19 mouse cellular contexts compared by ENCODE assay signal in the genomic region with DNA sequence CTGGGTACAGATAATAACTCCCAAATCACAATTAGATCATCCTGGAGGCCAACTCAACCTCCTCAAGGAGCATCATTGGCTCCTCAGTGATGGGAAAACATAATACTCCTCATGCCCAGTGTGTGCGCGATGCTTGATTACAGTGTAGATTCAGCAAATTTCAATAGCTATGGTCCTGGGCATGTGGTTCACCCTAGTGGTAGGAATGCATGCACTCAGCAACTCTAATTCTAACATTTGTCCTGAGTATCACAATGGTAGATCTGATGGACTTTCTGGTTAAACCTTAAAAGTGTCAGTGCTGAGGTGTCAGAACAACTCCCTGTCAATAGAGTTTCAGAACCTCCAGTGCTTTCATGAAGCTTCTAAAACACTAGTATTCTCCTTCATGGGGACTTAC.
DNase-seq lines count a peak whose midpoint lies in the region; ATAC-seq and TF ChIP-seq lines count a peak whose summit lies in the region.
"Had no signal": no experiment of that assay in that cellular context is flagged by ENCODE, and none has a peak within 500 bp of the region (broad histone marks: within the 10 kb centered on the region; RNA-seq: fewer than 3 reads in every experiment).

No protein-coding gene starts in this region.

- H3K36me3 ChIP-seq in heart, adult 2 months (ENCODE audit: control insufficient read depth, insufficient read depth, low read length) = no peaks in the 10 kb centered on the region
- no peaks in the 10 kb centered on the region for H3K36me3 ChIP-seq in heart, embryonic 12.5 days
- H3K36me3 ChIP-seq in kidney, postnatal 0 days (ENCODE audit: insufficient read depth, low read length) = no peaks in the 10 kb centered on the region
- no peaks in the 10 kb centered on the region for H3K36me3 ChIP-seq in E14TG2a.4 (ENCODE audit: insufficient read depth, low read length)
- H3K36me3 ChIP-seq: embryonic facial prominence, embryonic 12.5 days; hindbrain, embryonic 12.5 days; lung, embryonic 15.5 days; midbrain, embryonic 10.5 days; stomach, embryonic 15.5 days had no signal

- no peaks in the 10 kb centered on the region for H3K4me1 ChIP-seq in heart, adult 2 months (ENCODE audit: control insufficient read depth, insufficient read depth, low read length)
- H3K4me1 ChIP-seq in heart, embryonic 12.5 days (replicated peaks) = no peaks in the 10 kb centered on the region
- H3K4me1 ChIP-seq in kidney, postnatal 0 days (replicated peaks; ENCODE audit: insufficient read depth, low read length) = no peaks in the 10 kb centered on the region
- H3K4me1 ChIP-seq in E14TG2a.4 (replicated peaks; ENCODE audit: low read depth, low read length) = no peaks in the 10 kb centered on the region
- H3K4me1 ChIP-seq: embryonic facial prominence, embryonic 12.5 days; forebrain, embryonic 13.5 days; hindbrain, embryonic 12.5 days; lung, embryonic 15.5 days; midbrain, embryonic 10.5 days; stomach, embryonic 15.5 days had no signal

- no peak for TF ChIP-seq POLR2A in heart, adult 2 months (IDR thresholded peaks at IDR 0.05; ENCODE audit: insufficient read depth, low read depth, low read length)

- H3K9ac ChIP-seq in heart, adult 2 months (ENCODE audit: low read depth, low read length) = no peak overlapping the region
- H3K9ac ChIP-seq in heart, embryonic 12.5 days = no peak overlapping the region
- H3K9ac ChIP-seq in kidney, postnatal 0 days (ENCODE audit: low read depth, low read length) = no peak overlapping the region
- H3K9ac ChIP-seq: embryonic facial prominence, embryonic 12.5 days; forebrain, embryonic 13.5 days; hindbrain, embryonic 12.5 days; lung, embryonic 15.5 days; stomach, embryonic 15.5 days had no signal

- no peak overlapping the region for H3K4me2 ChIP-seq in heart, embryonic 12.5 days
- no peak overlapping the region for H3K4me2 ChIP-seq in kidney, postnatal 0 days (ENCODE audit: low read length)
- H3K4me2 ChIP-seq: embryonic facial prominence, embryonic 12.5 days; forebrain, embryonic 13.5 days; hindbrain, embryonic 12.5 days; lung, embryonic 15.5 days; stomach, embryonic 15.5 days had no signal

- no peak overlapping the region for H3K4me3 ChIP-seq in heart, adult 2 months
- H3K4me3 ChIP-seq in heart, embryonic 12.5 days = no peak overlapping the region
- no peak overlapping the region for H3K4me3 ChIP-seq in kidney, postnatal 0 days (replicated peaks; ENCODE audit: low read depth, low read length)
- H3K4me3 ChIP-seq in E14TG2a.4 (replicated peaks; ENCODE audit: low read length) = no peak overlapping the region
- H3K4me3 ChIP-seq: embryonic facial prominence, embryonic 12.5 days; erythroblast, embryonic 14.5 days; forebrain, embryonic 13.5 days; hindbrain, embryonic 12.5 days; lung, embryonic 15.5 days; midbrain, embryonic 10.5 days; stomach, embryonic 15.5 days had no signal

- 98% methylated on average over 2 of the region's 2 CpGs for WGBS in heart, adult 2 months
- WGBS in heart, embryonic 12.5 days = 92% methylated on average over 2 of the region's 2 CpGs
- WGBS in kidney, postnatal 0 days = 84% methylated on average over 2 of the region's 2 CpGs

- TF ChIP-seq EP300 in heart, adult 2 months (IDR thresholded peaks at IDR 0.05; ENCODE audit: insufficient read depth, low read depth, low read length) = no peak

- TF ChIP-seq CTCF in heart, adult 2 months (IDR thresholded peaks at IDR 0.05) = 0 out of 2 replicates have a peak, but pooled peaks have one; percentile 20
- TF ChIP-seq CTCF in kidney, postnatal 0 days (IDR thresholded peaks at IDR 0.05; ENCODE audit: low read depth) = peak; percentile 59
- TF ChIP-seq CTCF in E14TG2a.4 (conservative IDR thresholded peaks at IDR 0.05; ENCODE audit: low read length) = peak; percentile 31

- H3K79me2 ChIP-seq in heart, adult 2 months (replicated peaks; ENCODE audit: control insufficient read depth, insufficient read depth, low read length) = no peaks in the 10 kb centered on the region

- H3K9me3 ChIP-seq in heart, embryonic 12.5 days (replicated peaks) = no peaks in the 10 kb centered on the region
- no peaks in the 10 kb centered on the region for H3K9me3 ChIP-seq in kidney, postnatal 0 days (replicated peaks; ENCODE audit: low read length)
- no peaks in the 10 kb centered on the region for H3K9me3 ChIP-seq in E14TG2a.4 (ENCODE audit: low read length)
- H3K9me3 ChIP-seq: embryonic facial prominence, embryonic 12.5 days; forebrain, embryonic 13.5 days; hindbrain, embryonic 12.5 days; lung, embryonic 15.5 days; midbrain, embryonic 10.5 days; stomach, embryonic 15.5 days had no signal

- ATAC-seq in heart, embryonic 12.5 days (ENCODE audit: insufficient number of reproducible peaks, low FRiP score) = no peak
- no peak for ATAC-seq in kidney, postnatal 0 days (replicated peaks; ENCODE audit: low FRiP score, low read depth)
- ATAC-seq: forebrain, embryonic 13.5 days had no signal

- H3K27me3 ChIP-seq in heart, adult 2 months (ENCODE audit: control insufficient read depth, insufficient read depth, low read length) = no peaks in the 10 kb centered on the region
- no peaks in the 10 kb centered on the region for H3K27me3 ChIP-seq in heart, embryonic 12.5 days (replicated peaks)
- H3K27me3 ChIP-seq in kidney, postnatal 0 days (ENCODE audit: insufficient read depth, low read length) = no peaks in the 10 kb centered on the region
- no peaks in the 10 kb centered on the region for H3K27me3 ChIP-seq in E14TG2a.4 (ENCODE audit: insufficient read depth, low read length)
- H3K27me3 ChIP-seq: embryonic facial prominence, embryonic 12.5 days; forebrain, embryonic 13.5 days; hindbrain, embryonic 12.5 days; lung, embryonic 15.5 days; stomach, embryonic 15.5 days had no signal

- H3K27ac ChIP-seq in heart, adult 2 months = no peak overlapping the region
- no peak overlapping the region for H3K27ac ChIP-seq in heart, embryonic 12.5 days (ENCODE audit: poor library complexity, severe bottlenecking)
- no peak overlapping the region for H3K27ac ChIP-seq in kidney, postnatal 0 days
- H3K27ac ChIP-seq: embryonic facial prominence, embryonic 12.5 days; forebrain, embryonic 13.5 days; hindbrain, embryonic 12.5 days; lung, embryonic 15.5 days; macrophage; midbrain, embryonic 10.5 days; stomach, embryonic 15.5 days had no signal

- intact Hi-C loops in heart, adult 2 months (cut with DNase I) = no loop called here

- DNase-seq in heart, adult 2 months = no peak
- no peak for DNase-seq in kidney, postnatal 0 days (ENCODE audit: low spot score)
- no peak for DNase-seq in kidney, postnatal 10 days
- DNase-seq in R1 (ENCODE audit: low read depth, low spot score) (peak; percentile 38), liver (no peak)
- DNase-seq: cerebellum, adult 2 months; gastrocnemius, postnatal 36 days; heart, postnatal 14 days; thymus, adult 2 months had no signal
